Mouse (Mus musculus) heart, adult 2 months (tissue): ENCODE data around the gene Eif3b. TPM values are rescaled to one million over a fixed set of nuclear protein-coding genes. Genes with fewer than 3 reads are reported as not detected.

Source experiments
- DNase-seq, 2 experiments: peaks; one replicate each; pipeline ENCODE4 v3.0.0; 2021
- H3K27ac ChIP-seq: fragments of 200-600 bp; 2 replicates; pipeline ENCODE4 v1.8.1; 2022
- H3K27me3 ChIP-seq: fragments of 200-500 bp; 2 replicates; pipeline ENCODE4 v1.6.1; 2012; ENCODE audit warnings: mild to moderate bottlenecking, low read length, inconsistent platforms, mixed read lengths; ENCODE audit not compliant: control insufficient read depth, insufficient read depth
- H3K36me3 ChIP-seq: fragments of 200-500 bp; 2 replicates; pipeline ENCODE4 v1.6.1; 2012; ENCODE audit warnings: low read length, inconsistent platforms; ENCODE audit not compliant: control insufficient read depth, insufficient read depth
- H3K4me1 ChIP-seq: fragments of 200-500 bp; 2 replicates; pipeline ENCODE4 v1.6.1; 2011; ENCODE audit warnings: low read length; ENCODE audit not compliant: control insufficient read depth, insufficient read depth
- H3K4me3 ChIP-seq: fragments of 200-600 bp; 2 replicates; pipeline ENCODE4 v1.8.1; 2022
- H3K79me2 ChIP-seq: fragments of 200-500 bp; replicated peaks from 2 replicates; pipeline ENCODE4 v1.6.1; 2012; ENCODE audit warnings: mild to moderate bottlenecking, inconsistent platforms, low read length, moderate library complexity, mixed read lengths; ENCODE audit not compliant: control insufficient read depth, insufficient read depth
- H3K9ac ChIP-seq: fragments of 200-500 bp; 2 replicates; pipeline ENCODE4 v1.6.1; 2012; ENCODE audit warnings: low read depth, mild to moderate bottlenecking, control low read depth, inconsistent platforms, low read length, mixed read lengths
- CTCF ChIP-seq: fragments of 200-600 bp; IDR thresholded peaks from 2 replicates; pipeline ENCODE4 v1.8.1; 2022; ENCODE audit warnings: antibody characterized with exemption, mild to moderate bottlenecking, moderate library complexity
- EP300 ChIP-seq: fragments of 200-500 bp; IDR thresholded peaks from 2 replicates; pipeline ENCODE4 v1.6.1; 2011; ENCODE audit warnings: low read depth, low read length, control low read depth; ENCODE audit not compliant: insufficient read depth
- POLR2A ChIP-seq: fragments of 200-500 bp; IDR thresholded peaks from 2 replicates; pipeline ENCODE4 v1.6.1; 2011; ENCODE audit warnings: mild to moderate bottlenecking, low read depth, low read length, control low read depth; ENCODE audit not compliant: insufficient read depth
- WGBS: fragments of 180-500 bp; shearing (Covaris S2); methylation state at CpG from one replicate; pipeline ENCODE4 v1.1.7; 2018; 5-methylcytosine and 5-hydroxymethylcytosine counted together
- intact Hi-C: fragments of 180-260 bp; cut with DNase I; formaldehyde crosslinking; loops from one replicate; pipeline ENCODE4 v1.15.1; 2025
- polyA plus RNA-seq: library from polyadenylated mRNA; depleted of rRNA; stranded (reverse); fragments of >200 nt; gene quantifications from 2 replicates; pipeline ENCODE4 v1.2.3, GENCODE M21; 2012
- total RNA-seq, 2 experiments: library from RNA; stranded (reverse); gene quantifications; 2 replicates each; pipeline ENCODE4 v1.2.3; 2021

The Eif3b gene
- total and polyA plus RNA-seq, 3 experiments: 49.0 to 95.2 (median 86.9) TPM

DNA sequence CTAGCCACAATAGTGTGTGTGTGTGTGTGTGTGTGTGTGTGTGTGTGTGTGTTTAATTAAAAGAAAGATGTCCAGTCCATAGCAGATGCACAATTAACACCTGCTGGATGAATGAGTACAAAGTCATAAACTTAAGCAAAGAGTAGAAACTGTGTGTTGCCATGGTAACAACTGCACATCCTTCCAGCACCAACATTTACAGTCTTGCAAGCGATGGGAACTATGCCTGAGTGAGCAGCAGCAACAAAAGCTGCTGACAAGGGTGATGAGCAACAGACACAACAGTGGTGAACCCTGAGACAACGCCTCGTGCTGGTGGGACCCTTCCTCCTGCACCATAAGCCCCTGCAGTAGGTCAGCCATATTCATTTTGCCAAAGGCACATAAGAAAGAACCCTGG is 44.9 kb upstream of the Eif3b start:
- Histone ChIP-seq H3K4me1 (peaks cover 8% of the 10 kb centered on the region), H3K27me3 (no peaks in the 10 kb centered on the region), H3K9ac (no peak overlapping the region; the same call in 1 of the 2 replicates), H3K4me3 (no peak overlapping the region), H3K36me3 (no peaks in the 10 kb centered on the region), H3K27ac (no peak overlapping the region), H3K79me2 (peaks cover 2% of the 10 kb centered on the region; the same call in 1 of the 2 replicates)
- no peak for DNase-seq
- intact Hi-C loops: no loop called here
- TF ChIP-seq POLR2A: no peak
- no peak for TF ChIP-seq EP300
- TF ChIP-seq CTCF: no peak
- 46% methylated on average over 3 of the region's 3 CpGs for WGBS

DNA sequence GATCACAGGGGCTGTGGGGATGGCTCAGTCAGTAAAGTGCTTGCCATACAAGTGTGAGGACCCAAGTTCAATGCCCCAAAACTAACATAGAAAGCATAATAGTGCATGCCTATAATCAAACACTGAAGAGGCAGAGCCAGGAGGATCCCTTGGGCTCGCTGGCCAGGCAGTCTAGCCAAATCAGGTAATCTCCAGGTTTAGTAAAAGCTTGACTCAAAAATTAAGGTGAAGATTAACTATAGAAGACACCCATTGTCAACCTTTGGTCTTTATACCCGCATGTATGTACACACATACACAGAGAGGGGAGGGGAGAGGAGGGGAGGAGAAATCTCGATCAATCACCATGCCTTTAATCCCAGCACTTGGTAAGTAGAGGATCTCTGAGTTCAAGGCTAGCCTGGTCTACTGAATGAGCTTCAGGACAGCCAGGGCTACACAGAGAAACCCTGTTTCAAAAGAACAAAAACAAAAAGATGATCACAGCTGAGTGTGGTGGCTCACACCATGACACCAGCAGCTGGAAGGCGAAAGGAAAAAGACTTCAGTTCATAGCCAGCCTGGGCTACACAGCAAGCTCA is 43.8 kb upstream of the Eif3b start:
- DNase-seq: no peak
- H3K4me3 ChIP-seq: no peak overlapping the region
- H3K4me1 ChIP-seq: peaks cover 9% of the 10 kb centered on the region
- intact Hi-C loops: no loop called here
- H3K9ac ChIP-seq: no peak overlapping the region
- H3K27ac ChIP-seq: no peak overlapping the region
- peaks cover 2% of the 10 kb centered on the region; the same call in 1 of the 2 replicates for H3K79me2 ChIP-seq
- WGBS: 94% methylated on average over 4 of the region's 4 CpGs
- no peaks in the 10 kb centered on the region for H3K27me3 ChIP-seq
- H3K36me3 ChIP-seq: no peaks in the 10 kb centered on the region
- TF ChIP-seq EP300 (no peak), POLR2A (no peak), CTCF (no peak)

DNA sequence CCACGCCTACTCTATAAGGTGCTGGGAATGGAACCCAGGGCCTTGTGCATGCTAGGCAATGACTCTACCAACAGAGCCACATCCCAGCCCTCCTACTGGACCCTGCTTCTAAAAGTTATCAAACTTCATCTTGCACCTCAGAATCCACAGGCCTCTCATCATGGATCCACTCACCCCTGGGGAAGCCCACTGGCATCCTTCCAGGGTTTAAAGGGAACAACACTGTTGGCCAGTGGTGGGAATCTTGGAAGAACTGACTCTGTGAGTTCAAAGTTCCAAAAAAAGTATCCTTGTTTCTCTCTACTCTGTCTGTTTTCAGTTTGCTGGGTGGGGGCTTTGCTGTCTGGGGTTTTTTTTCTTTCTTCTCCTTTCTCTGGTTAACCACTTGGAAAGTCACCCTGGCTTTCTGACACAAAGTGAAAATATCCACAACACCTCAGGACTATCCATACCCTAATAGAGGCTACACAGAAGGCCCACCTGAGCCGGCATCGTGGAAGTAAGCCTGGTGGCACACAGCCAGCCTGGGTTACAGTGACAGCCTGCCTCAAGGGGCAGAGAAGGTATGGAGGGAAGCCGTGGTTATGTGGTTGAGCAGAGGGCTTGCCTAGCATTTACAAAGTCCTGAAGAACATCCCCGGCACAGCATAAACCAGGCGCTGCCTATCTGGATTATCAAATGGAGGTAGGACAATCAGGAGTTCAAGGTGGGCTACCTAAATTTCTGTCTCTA is 40.8 kb upstream of the Eif3b start:
- 81% methylated on average over 6 of the region's 6 CpGs for WGBS
- TF ChIP-seq EP300 (no peak), CTCF (no peak), POLR2A (no peak)
- H3K9ac ChIP-seq: no peak overlapping the region
- no peaks in the 10 kb centered on the region for H3K36me3 ChIP-seq
- H3K79me2 ChIP-seq: peaks cover 2% of the 10 kb centered on the region; the same call in 1 of the 2 replicates
- DNase-seq: no peak
- H3K4me3 ChIP-seq: no peak overlapping the region
- H3K27me3 ChIP-seq: no peaks in the 10 kb centered on the region
- intact Hi-C loops: no loop called here
- no peak overlapping the region for H3K27ac ChIP-seq
- peaks cover 1% of the 10 kb centered on the region for H3K4me1 ChIP-seq

DNA sequence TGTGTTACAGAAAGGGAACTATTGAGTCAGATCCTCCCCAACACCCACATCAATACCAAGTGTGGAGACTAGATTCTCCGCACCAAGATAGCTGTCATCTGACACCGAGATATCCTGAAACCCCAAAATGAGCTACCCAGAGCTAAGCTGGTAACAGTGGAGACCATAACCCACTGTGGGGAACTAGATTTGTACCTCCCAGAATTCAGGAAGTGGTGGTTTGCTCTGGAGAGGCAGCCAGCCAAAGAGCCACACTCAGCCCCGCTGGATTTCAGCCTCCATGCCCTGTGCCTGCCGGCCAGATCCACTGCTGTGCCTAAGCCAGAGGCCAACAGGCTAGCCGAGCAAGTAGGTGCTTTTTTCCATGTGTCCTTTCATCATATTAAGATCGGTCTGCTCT is 39.8 kb upstream of the Eif3b start:
- Histone ChIP-seq H3K4me3 (no peak overlapping the region), H3K79me2 (peaks cover under 1% of the 10 kb centered on the region; the same call in 1 of the 2 replicates), H3K36me3 (no peaks in the 10 kb centered on the region), H3K4me1 (peaks cover 5% of the 10 kb centered on the region), H3K27ac (no peak overlapping the region), H3K27me3 (no peaks in the 10 kb centered on the region), H3K9ac (no peak overlapping the region)
- peak in 1 of 2 experiments; percentile 45 for DNase-seq
- intact Hi-C loops: no loop called here
- WGBS: 68% methylated on average over 6 of the region's 6 CpGs
- TF ChIP-seq POLR2A: no peak
- TF ChIP-seq CTCF: no peak
- no peak for TF ChIP-seq EP300

DNA sequence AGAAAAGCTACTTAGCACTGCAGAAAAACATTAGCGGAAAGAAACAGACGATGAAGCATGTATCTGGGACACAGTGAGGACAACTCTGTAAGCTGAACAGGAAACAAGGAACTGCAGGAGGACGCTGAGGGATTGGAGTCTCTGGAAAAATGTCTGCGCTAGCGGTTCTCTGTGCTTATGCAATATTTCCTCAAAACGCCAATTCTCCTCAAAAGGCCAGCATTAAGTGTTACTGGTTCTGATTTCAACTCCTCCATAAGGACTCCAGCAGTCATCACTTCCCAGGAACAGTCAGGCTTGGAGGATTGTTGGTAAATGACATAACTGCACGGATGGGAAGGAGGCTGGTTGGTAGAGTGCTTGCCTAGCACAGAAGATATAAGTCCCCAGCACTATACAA is 38.0 kb upstream of the Eif3b start:
- no peaks in the 10 kb centered on the region for H3K27me3 ChIP-seq
- no peak for TF ChIP-seq POLR2A
- TF ChIP-seq EP300: no peak
- TF ChIP-seq CTCF: no peak
- H3K36me3 ChIP-seq: no peaks in the 10 kb centered on the region
- DNase-seq: peak in 1 of 2 experiments; percentile 26
- no peaks in the 10 kb centered on the region; the same call in 1 of the 2 replicates for H3K79me2 ChIP-seq
- no peak overlapping the region for H3K4me3 ChIP-seq
- H3K9ac ChIP-seq: no peak overlapping the region
- H3K4me1 ChIP-seq: peaks cover 5% of the 10 kb centered on the region
- 56% methylated on average over 7 of the region's 7 CpGs for WGBS
- intact Hi-C loops: no loop called here
- H3K27ac ChIP-seq: no peak overlapping the region

DNA sequence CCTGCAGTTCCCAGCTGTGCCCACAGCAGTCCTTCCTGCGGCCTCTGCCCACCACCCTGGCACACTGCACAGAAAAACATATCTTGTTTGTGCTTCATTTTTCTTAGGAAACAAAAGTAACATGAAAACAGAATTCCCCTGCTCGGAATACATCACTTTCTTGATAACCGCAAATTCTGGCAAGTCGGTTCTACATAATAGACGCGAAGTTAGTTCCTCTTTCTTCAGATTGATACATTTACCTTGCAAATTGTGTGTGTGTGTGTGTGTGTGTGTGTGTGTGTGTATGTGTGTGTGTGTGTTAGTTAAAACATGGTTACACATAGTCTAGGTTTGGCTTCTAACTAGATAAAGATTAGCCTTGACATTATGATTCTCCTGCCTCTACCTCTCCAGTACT is 36.4 kb upstream of the Eif3b start:
- DNase-seq: no peak
- Histone ChIP-seq H3K27me3 (no peaks in the 10 kb centered on the region), H3K4me1 (peaks cover 5% of the 10 kb centered on the region), H3K79me2 (peaks cover 1% of the 10 kb centered on the region), H3K27ac (no peak overlapping the region), H3K4me3 (no peak overlapping the region), H3K36me3 (no peaks in the 10 kb centered on the region), H3K9ac (no peak overlapping the region)
- TF ChIP-seq CTCF (no peak), EP300 (no peak), POLR2A (no peak)
- whole genome bisulfite sequencing: 85% methylated on average over 6 of the region's 6 CpGs
- intact Hi-C loops: no loop called here
